Mouse (Mus musculus) ES-Bruce4 (cell line): ENCODE measurements around the gene Calm3.

Experiments used
- CTCF ChIP-seq: IDR thresholded peaks from one replicate; pipeline ENCODE4 v1.8.1; 2011; ENCODE audit warnings: low read depth, low read length
- EP300 ChIP-seq: IDR thresholded peaks from 2 replicates; pipeline ENCODE4 v1.6.1; 2011; ENCODE audit warnings: low read depth, low read length; ENCODE audit not compliant: insufficient read depth
- POLR2A ChIP-seq: IDR thresholded peaks from one replicate; pipeline ENCODE4 v1.8.1; 2011; ENCODE audit warnings: low read length; ENCODE audit not compliant: insufficient read depth

DNA sequence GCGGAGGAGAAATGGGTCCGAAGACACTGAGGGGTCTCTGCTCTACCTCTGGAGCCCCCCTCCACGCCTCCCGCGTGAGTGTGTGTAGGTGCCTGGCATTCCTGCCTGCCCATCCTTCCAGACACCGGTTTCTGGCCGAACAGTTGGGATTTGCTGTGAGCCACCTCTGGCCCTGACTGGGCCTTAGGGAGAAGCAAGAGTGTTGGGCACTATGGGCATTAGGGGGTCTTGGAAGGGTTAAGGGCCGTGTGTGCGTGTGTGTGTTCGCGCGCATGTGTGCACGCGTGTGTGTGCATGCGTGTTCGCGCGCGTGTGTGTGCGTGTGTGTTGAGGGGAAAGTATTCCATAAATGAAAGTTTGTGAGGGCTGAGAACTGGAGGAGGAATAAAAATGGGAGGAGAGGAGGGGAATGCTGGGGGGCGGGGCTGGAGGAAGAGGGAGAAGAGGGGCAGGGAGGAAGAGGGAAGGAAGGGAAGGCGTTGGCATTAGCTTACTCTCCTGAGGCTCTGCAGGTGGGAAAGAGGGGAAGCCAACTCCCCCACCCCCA lies 23.5 kb upstream of the Calm3 start:
- TF ChIP-seq POLR2A (no peak), EP300 (no peak), CTCF (no peak)
